Mouse (Mus musculus) liver, embryonic 13.5 days (tissue): ENCODE data around the gene Gm45208. TPM values are rescaled to one million over a fixed set of nuclear protein-coding genes. Genes with fewer than 3 reads are reported as not detected.

Source experiments
- ATAC-seq: fragments of 200-750 bp; cut with Nextera tagmentation; 2 replicates; pipeline ENCODE4 v1.8.0; 2017; ENCODE audit warnings: low read depth, mild to moderate bottlenecking, moderate number of reproducible peaks, moderate library complexity
- DNase-seq: peaks from one replicate; pipeline ENCODE4 v3.0.0; 2022
- H3K27ac ChIP-seq: fragments of 300-500 bp; sonication (generic); 2 replicates; pipeline ENCODE4 v1.5.1; 2015; ENCODE audit warnings: moderate library complexity, mild to moderate bottlenecking, inconsistent platforms
- H3K27me3 ChIP-seq: fragments of 300-500 bp; sonication (generic); 2 replicates; pipeline ENCODE4 v1.6.1; 2015; ENCODE audit warnings: mild to moderate bottlenecking, inconsistent platforms
- H3K36me3 ChIP-seq: fragments of 300-500 bp; sonication (generic); 2 replicates; pipeline ENCODE4 v1.6.1; 2015; ENCODE audit warnings: mild to moderate bottlenecking, inconsistent platforms
- H3K4me1 ChIP-seq: fragments of 300-500 bp; sonication (generic); replicated peaks from 2 replicates; pipeline ENCODE4 v1.6.1; 2015; ENCODE audit warnings: inconsistent platforms
- H3K4me2 ChIP-seq: fragments of 300-500 bp; sonication (generic); 2 replicates; pipeline ENCODE4 v1.6.1; 2015; ENCODE audit warnings: inconsistent platforms, mild to moderate bottlenecking, moderate library complexity
- H3K4me3 ChIP-seq: fragments of 300-500 bp; sonication (generic); replicated peaks from 2 replicates; pipeline ENCODE4 v1.5.1; 2015; ENCODE audit warnings: mild to moderate bottlenecking, inconsistent platforms
- H3K9ac ChIP-seq: fragments of 300-500 bp; sonication (generic); 2 replicates; pipeline ENCODE4 v1.6.1; 2015; ENCODE audit warnings: mild to moderate bottlenecking, inconsistent platforms
- H3K9me3 ChIP-seq: fragments of 300-500 bp; sonication (generic); replicated peaks from 2 replicates; pipeline ENCODE4 v1.6.1; 2016; ENCODE audit warnings: inconsistent platforms
- WGBS: fragments of 180-500 bp; shearing (Covaris S2); methylation state at CpG from one replicate; pipeline ENCODE4 v1.1.7; 2015; ENCODE audit not compliant: insufficient replicate concordance; 5-methylcytosine and 5-hydroxymethylcytosine counted together
- polyA plus RNA-seq: library from polyadenylated mRNA; unstranded; fragments of >200 nt; fragmentation: Nextera tagmentation; extraction: Ambion mirVana; gene quantifications from 2 replicates; pipeline ENCODE4 v1.2.1, GENCODE M21; 2015

Gm45208 gene
- polyA plus RNA-seq, 1 experiment from 2014 or later: 0.25 TPM

DNA sequence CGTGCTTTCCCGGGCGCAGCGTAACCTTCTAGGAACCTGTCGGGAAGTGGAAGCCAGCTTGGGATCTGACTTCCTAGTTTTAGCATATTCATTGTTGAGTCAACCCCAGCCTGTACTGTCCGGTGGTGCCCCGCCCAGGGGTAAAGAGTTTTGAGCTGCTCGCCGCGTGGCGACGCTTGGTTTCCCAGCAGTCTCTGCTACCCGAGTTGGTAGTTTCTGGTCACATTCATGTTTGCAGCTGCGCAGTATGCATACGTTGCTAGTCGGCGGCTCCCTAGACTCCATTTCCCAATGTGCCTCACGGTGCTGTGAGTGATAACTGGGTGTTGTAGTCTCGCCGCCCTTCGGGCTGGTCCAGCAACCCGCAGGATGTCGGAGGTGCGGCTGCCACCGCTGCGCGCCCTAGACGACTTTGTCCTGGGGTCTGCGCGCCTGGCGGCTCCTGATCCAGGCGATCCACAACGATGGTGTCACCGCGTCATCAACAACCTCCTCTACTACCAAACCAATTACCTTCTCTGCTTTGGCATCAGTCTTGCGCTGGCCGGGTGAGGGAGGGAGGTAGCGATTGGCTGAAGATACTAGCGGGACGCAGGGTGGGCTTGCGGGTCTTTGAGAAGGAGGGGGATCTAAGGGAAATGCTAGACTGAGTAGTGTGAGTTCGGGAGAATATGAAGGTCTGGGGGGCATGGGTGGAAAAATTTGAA is 6.3 kb downstream of the Gm45208 start, which contains the start of gene Praf2:
TSS of gene Praf2 (plus strand) at position 225 of the 707 bp plus-strand sequence.
- H3K9ac ChIP-seq: peak within 1 kb of the TSS; percentile 52; the same call in 1 of the 2 replicates

GRCm38 (mm10) chrX:7728922-7729265 is 6.8 kb downstream of the Gm45208 start:
- Histone ChIP-seq H3K9ac (0 out of 2 replicates have a peak overlapping the region, but pooled peaks have one; percentile 31), H3K36me3 (peaks cover 30% of the 10 kb centered on the region), H3K9me3 (no peaks in the 10 kb centered on the region), H3K27ac (no peak overlapping the region), H3K4me3 (peak overlapping the region; percentile 49), H3K4me2 (peak overlapping the region; percentile 66), H3K4me1 (peaks cover 17% of the 10 kb centered on the region), H3K27me3 (no peaks in the 10 kb centered on the region)
- 18% methylated on average over 4 of the region's 4 CpGs for WGBS
- DNase-seq (no peak), ATAC-seq (no peak)

More for the DNA sequence above, 6.3 kb downstream of the Gm45208 start, which contains the start of gene Praf2:
- DNase-seq: peak; percentile 74
- peak within 1 kb of the TSS; percentile 66 for H3K4me2 ChIP-seq
- WGBS: 16% methylated on average over 42 of the region's 42 CpGs
- no peaks in the 10 kb centered on the region for H3K27me3 ChIP-seq
- peak within 1 kb of the TSS; percentile 49 for H3K4me3 ChIP-seq
- ATAC-seq: peak; percentile 93
- peak within 1 kb of the TSS; percentile 63 for H3K27ac ChIP-seq
- peaks cover 13% of the 10 kb centered on the region for H3K4me1 ChIP-seq
- H3K9me3 ChIP-seq: no peaks in the 10 kb centered on the region
- peaks cover 32% of the 10 kb centered on the region for H3K36me3 ChIP-seq

DNA sequence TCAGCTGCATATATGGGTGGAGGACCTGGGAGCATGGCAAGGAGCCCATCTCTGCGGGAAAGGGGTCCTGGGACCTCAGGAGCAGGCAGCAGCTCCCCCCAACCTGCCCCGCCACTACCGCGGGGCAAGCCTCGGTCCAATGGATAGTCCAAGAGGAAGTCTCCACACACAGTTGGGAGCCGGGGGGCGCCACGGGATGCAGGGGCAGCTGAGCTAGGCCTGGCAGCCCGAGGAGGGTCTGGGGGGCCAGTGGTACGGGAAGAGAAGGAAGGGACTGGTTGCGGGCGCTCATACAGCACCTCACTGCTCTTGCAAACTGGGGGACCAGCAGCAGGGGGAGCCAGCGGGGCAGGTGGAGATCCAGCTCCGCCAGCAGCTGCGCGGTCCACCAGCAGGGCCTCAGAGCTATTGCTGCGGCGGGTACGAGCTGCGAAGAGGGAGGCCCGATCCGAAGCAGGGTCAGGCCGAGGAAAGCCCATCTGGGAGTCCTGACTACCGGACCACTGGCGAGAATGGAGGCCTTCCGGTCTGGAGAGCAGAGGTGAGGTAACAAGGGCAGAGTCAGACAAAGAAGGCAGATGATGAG is 11.6 kb downstream of the Gm45208 start:
- H3K4me3 ChIP-seq: peak overlapping the region; percentile 25; the same call in 1 of the 2 replicates
- H3K27me3 ChIP-seq: no peaks in the 10 kb centered on the region
- H3K4me1 ChIP-seq: peaks cover 12% of the 10 kb centered on the region
- peak; percentile 60; the same call in 1 of the 2 replicates for ATAC-seq
- no peaks in the 10 kb centered on the region for H3K9me3 ChIP-seq
- no peaks in the 10 kb centered on the region for H3K36me3 ChIP-seq
- peak; percentile 72 for DNase-seq
- peak overlapping the region; percentile 29; the same call in 1 of the 2 replicates for H3K9ac ChIP-seq
- H3K27ac ChIP-seq: no peak overlapping the region
- WGBS: 23% methylated on average over 26 of the region's 26 CpGs
- H3K4me2 ChIP-seq: peak overlapping the region; percentile 47

DNA sequence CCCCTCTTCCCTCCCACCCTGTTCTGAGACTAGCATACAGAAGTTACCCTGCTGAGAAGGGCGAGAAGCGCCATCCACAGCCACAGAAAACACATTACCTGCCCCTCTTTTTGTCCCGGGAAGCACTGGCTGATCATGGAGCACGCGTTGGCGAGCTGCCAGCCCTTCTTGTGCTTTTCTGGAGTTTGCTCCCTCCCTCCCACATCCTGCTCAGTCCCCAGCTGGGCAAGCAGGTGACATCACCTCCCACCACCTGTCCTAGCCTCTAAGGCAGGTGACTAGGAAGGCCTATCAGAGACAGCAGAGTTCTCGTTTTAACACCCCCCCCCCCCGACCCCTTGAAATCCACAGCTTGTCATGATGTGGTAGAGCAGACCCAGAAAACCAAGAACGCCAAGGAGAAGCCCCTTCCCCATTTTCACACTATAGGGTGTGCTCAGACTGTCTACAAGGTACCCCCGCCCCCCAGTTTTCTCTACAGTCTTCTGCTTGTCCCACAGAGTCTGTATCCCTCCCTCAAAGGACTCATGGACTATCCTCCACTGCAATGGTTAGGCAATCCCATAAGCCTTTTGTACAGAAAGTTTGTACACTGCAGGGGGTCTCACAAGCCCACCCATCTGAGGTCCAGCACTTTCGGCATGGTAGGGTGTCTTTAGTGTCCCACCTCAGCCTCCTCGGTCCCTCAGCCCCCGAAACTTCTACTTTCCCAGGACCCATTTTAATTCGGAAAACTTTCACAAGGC is 17.5 kb downstream of the Gm45208 start:
- H3K9me3 ChIP-seq: no peaks in the 10 kb centered on the region
- DNase-seq (no peak), ATAC-seq (0 out of 2 replicates have a peak, but pooled peaks have one; percentile 45)
- H3K36me3 ChIP-seq: no peaks in the 10 kb centered on the region
- H3K4me2 ChIP-seq: no peak overlapping the region
- H3K27ac ChIP-seq: no peak overlapping the region
- peaks cover 16% of the 10 kb centered on the region for H3K4me1 ChIP-seq
- H3K4me3 ChIP-seq: no peak overlapping the region
- whole genome bisulfite sequencing: 65% methylated on average over 14 of the region's 14 CpGs
- H3K9ac ChIP-seq: no peak overlapping the region
- no peaks in the 10 kb centered on the region for H3K27me3 ChIP-seq

GRCm38 (mm10) chrX:7740082-7740819 is 18.2 kb downstream of the Gm45208 start:
- peaks cover 16% of the 10 kb centered on the region for H3K4me1 ChIP-seq
- peak overlapping the region; percentile 59 for H3K27ac ChIP-seq
- no peaks in the 10 kb centered on the region for H3K9me3 ChIP-seq
- no peaks in the 10 kb centered on the region for H3K27me3 ChIP-seq
- peak overlapping the region; percentile 9; the same call in 1 of the 2 replicates for H3K9ac ChIP-seq
- H3K4me3 ChIP-seq: no peak overlapping the region
- DNase-seq (no peak), ATAC-seq (peak; percentile 21; the same call in 1 of the 2 replicates)
- H3K36me3 ChIP-seq: no peaks in the 10 kb centered on the region
- 57% methylated on average over 10 of the region's 10 CpGs for WGBS
- peak overlapping the region; percentile 4; the same call in 1 of the 2 replicates for H3K4me2 ChIP-seq

DNA sequence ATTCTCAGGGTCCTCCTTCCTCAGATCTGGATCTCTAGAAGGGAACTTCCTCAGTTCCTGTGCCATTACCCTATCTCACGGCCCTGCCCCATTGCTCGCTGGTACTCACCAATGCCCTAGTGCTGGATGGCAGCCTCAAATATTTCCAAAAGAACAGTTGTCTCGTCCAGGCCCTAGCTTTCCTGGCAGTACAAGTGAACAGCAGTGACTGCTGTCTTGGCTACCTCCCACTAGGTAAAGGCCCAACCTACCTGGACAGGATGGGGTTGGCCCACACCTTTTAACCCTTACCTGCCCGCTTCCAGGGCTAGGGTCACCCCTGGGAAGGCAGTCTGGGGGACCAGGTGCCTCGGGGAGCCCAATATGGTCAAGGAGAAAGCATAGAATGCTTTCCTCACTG is 19.1 kb downstream of the Gm45208 start:
- Histone ChIP-seq H3K36me3 (no peaks in the 10 kb centered on the region), H3K4me1 (peaks cover 16% of the 10 kb centered on the region), H3K27me3 (no peaks in the 10 kb centered on the region), H3K9ac (no peak overlapping the region), H3K4me3 (no peak overlapping the region), H3K27ac (0 out of 2 replicates have a peak overlapping the region, but pooled peaks have one; percentile 59), H3K4me2 (peak overlapping the region; percentile 14; the same call in 1 of the 2 replicates), H3K9me3 (no peaks in the 10 kb centered on the region)
- WGBS: 42% methylated on average over 5 of the region's 5 CpGs
- ATAC-seq: no peak; the same call in 1 of the 2 replicates
- DNase-seq: no peak

DNA sequence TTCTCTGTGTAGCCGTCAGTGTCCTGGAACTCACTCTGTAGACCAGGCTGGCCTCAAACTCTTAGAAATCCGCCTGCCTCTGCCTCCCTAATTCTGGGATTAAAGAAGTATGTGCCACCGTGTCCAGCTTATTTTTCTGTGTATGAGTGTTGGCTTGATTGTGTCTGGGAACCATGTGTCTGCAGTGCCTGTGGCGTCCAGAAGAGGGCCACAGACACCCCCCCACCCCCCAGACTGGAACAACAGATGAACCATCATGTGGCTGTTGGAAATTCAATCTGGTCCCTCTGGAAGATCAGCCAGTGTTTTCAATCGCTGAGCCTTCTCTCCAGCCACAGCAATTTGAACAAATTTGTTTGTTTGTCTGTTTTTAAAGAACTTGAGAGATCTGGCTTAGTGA is 21.4 kb downstream of the Gm45208 start:
- ATAC-seq (no peak), DNase-seq (no peak)
- Histone ChIP-seq H3K36me3 (no peaks in the 10 kb centered on the region), H3K9ac (no peak overlapping the region), H3K4me3 (no peak overlapping the region), H3K9me3 (no peaks in the 10 kb centered on the region), H3K27ac (no peak overlapping the region), H3K27me3 (no peaks in the 10 kb centered on the region), H3K4me2 (no peak overlapping the region), H3K4me1 (peaks cover 16% of the 10 kb centered on the region)
- WGBS: 38% methylated on average over 5 of the region's 5 CpGs

- Histone ChIP-seq H3K4me2 (no peak overlapping the region), H3K4me3 (no peak overlapping the region), H3K27ac (no peak overlapping the region), H3K36me3 (no peaks in the 10 kb centered on the region), H3K9me3 (no peaks in the 10 kb centered on the region), H3K4me1 (peaks cover 15% of the 10 kb centered on the region), H3K9ac (no peak overlapping the region), H3K27me3 (no peaks in the 10 kb centered on the region)
- WGBS: 33% methylated on average over 1 of the region's 1 CpGs
- no peak for ATAC-seq
- DNase-seq: no peak
Observed at GRCm38 (mm10) chrX:7744940-7745339, 22.9 kb downstream of the Gm45208 start.

DNA sequence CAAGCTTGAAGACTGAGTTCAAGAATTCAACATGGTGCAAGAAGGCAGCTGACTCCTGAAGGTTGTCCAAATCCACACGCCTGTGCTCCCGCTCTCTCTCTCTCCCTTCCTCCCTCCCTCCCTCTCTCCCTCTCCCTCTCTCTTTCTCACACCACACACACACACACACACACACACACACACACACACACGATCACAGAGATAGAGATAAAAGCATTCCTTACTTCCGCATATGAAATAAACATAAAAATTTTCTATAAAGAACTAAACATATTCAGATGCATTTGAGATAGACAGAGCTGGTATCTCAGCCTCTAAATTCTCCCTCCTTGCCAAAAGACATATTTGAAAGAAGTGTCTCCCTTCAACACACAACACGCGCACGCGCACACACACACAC is 23.4 kb downstream of the Gm45208 start:
- ATAC-seq (no peak), DNase-seq (no peak)
- Histone ChIP-seq H3K4me1 (peaks cover 14% of the 10 kb centered on the region), H3K9ac (no peak overlapping the region), H3K36me3 (no peaks in the 10 kb centered on the region), H3K27ac (no peak overlapping the region), H3K9me3 (no peaks in the 10 kb centered on the region), H3K27me3 (no peaks in the 10 kb centered on the region), H3K4me2 (no peak overlapping the region), H3K4me3 (no peak overlapping the region)
- 77% methylated on average over 8 of the region's 8 CpGs for WGBS

DNA sequence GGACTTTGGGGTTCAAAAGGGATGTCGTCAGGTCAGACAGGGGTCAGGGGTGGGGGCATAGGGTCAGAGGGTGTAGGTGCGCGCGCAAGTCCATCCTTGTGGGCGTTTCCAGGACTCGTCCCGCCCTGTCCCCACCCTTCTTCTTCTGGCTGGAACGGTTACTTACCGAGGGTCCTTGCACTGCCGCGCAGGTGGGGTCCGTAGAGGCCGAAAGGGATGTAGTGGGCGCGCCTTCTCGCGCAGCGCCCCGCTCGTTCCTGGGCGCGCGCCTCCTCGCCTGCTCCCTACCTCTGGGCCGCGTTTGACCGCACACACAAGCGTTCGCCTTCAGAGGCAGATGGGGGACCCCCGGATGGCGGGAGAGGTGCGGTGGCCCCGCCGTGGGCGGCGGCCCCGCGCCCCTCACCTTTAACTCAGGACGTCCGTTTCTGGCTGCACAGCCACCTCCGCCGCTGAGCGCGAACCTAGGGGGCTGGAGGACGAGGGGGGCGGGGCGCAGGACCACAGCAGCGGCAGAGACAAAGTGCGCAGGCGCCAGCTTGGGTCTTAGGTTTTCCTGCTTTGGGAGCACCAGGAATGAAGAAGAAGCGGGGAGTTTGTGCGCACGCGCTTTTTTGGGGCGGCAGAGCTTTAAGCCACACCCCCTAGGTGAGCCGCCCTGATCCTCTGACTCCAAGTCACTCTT is 28.5 kb downstream of the Gm45208 start, which contains the start of gene Ccdc120:
TSS of gene Ccdc120 (minus strand) at position 474 of the 685 bp plus-strand sequence.
- Histone ChIP-seq H3K36me3 (no peaks in the 10 kb centered on the region), H3K4me3 (peak within 1 kb of the TSS; percentile 64), H3K27me3 (no peaks in the 10 kb centered on the region), H3K9ac (peak within 1 kb of the TSS; percentile 55; the same call in 1 of the 2 replicates), H3K4me1 (peaks cover 8% of the 10 kb centered on the region; the same call in 1 of the 2 replicates), H3K4me2 (peak within 1 kb of the TSS; percentile 79), H3K27ac (no peak within 1 kb of the TSS), H3K9me3 (no peaks in the 10 kb centered on the region)
- no peak for DNase-seq
- 9% methylated on average over 46 of the region's 56 CpGs for WGBS
- ATAC-seq: peak; percentile 36
